Mouse (Mus musculus): Measurements from ENCODE around the gene Stx8.

Gene Stx8

GRCm38 (mm10) chr11:68216041-68216440 is 250.0 kb downstream of the Stx8 start:
- no peak for DNase-seq (ENCODE audit: extremely low read depth, low read depth, low spot score)

DNA sequence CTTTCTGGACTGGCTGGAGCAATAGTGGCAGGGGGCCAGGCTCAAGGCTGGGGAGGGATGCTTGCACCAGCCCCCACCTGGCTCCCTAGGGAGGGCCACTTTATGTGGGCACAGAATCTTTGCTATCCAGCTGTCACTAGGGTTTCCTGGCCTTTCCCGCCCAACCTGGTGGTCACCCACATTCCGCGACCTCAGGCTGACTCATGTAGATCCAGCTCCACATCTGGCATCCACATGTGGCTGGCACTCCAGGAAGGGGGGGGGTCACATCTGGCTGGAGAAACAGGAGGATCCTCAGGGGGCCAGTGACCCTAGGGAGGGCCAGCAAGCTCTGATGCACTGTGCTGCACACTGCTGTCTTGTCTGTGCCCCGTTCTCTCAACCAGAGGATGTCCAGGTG is 254.7 kb downstream of the Stx8 start:
- DNase-seq (ENCODE audit: extremely low read depth, low read depth, low spot score): no peak

GRCm38 (mm10) chr11:68222209-68222608 is 256.2 kb downstream of the Stx8 start:
- DNase-seq (ENCODE audit: extremely low read depth, low read depth, low spot score): no peak

DNA sequence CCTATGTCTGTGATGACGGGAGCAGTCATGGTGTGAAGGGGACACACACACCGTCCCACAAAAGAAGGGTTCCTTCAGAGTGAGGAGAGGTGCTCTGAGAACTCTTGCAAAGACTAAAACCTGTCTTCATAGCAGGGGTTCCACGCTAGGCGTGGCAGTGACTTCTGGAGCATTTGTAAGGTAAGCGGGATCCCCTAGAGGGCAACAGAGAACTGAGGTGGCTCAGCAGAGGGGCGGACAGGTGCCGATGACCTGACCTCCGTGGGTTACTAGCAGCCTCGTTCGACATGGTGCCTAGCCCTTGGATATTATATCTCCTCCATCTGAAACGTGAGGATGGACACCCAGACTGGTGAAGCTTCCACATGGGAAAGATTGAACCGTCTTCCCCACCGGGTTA is 257.1 kb downstream of the Stx8 start:
- DNase-seq (ENCODE audit: extremely low read depth, low read depth, low spot score): no peak

GRCm38 (mm10) chr11:68226654-68227057 is 260.7 kb downstream of the Stx8 start:
- DNase-seq (ENCODE audit: extremely low read depth, low read depth, low spot score): no peak

DNA sequence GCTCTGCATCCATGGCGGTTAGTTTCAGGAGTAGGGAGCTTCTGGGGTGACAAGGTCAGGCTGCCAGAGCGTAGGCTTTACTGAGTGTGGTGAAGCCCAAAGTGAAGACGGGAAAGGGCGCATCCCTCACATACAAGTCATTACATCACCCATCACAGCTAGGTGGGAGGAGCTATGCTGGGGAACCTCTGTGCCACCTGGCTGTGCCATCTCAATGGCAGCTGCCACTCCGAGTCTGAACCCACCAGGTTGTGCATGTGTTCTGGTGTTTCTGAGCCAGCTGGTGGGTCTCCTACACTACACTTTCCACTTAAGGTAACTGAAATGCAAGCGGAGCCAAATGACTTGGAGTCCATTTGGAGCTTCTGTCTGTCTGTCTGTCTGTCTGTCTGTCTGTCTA is 261.8 kb downstream of the Stx8 start:
- no peak for DNase-seq (ENCODE audit: extremely low read depth, low read depth, low spot score)

- no peak for DNase-seq (ENCODE audit: extremely low read depth, low read depth, low spot score)
Observed at GRCm38 (mm10) chr11:68228941-68229665, 263.1 kb downstream of the Stx8 start.

GRCm38 (mm10) chr11:68231558-68231957 is 265.6 kb downstream of the Stx8 start:
- DNase-seq (ENCODE audit: extremely low read depth, low read depth, low spot score): no peak

DNA sequence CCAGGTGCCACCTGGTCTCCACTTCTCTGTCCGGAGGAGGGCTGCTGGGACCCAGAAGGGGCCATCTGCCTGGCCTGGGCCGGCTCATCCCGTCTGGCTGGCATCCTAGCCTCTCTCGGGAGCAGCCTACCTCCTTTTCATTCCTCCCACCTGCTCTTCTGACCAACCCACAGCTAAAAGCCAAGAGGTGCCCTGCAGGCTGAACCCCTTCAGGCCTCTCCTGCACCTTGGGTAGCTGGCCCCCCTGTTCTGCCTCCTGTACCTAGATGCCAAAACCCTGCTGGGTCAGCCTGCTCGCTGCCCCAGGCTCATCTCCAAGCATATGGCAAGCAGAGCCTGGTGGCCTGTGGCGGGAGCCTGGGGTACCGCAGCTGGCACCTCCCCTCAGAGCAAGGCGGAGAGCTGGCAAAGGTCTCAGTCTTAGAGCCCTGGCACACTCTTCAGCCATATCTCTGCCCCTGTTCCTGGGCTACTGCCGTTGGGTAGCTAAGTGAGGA is 267.5 kb downstream of the Stx8 start:
- no peak for DNase-seq (ENCODE audit: extremely low read depth, low read depth, low spot score)

DNA sequence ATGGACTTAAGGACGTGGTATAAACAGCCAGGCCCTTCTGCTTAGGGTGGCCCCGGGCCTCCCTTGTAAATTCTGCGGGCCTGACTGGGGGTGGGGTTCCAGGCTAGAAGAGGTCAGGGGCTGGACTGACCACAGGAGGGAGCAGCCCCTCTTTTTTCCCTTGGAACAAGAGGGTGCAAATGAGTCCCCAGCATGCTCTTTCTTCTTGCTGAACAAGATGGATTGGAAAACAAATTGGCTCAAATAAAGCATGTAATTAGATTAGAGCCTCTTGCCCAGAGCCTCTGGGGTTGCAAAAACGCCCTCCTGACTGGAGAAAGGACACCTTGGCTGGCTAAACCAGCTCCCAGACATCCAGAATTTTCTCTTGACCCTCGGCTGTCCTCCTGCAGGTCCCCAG is 273.8 kb downstream of the Stx8 start:
- DNase-seq (ENCODE audit: extremely low read depth, low read depth, low spot score): no peak

DNA sequence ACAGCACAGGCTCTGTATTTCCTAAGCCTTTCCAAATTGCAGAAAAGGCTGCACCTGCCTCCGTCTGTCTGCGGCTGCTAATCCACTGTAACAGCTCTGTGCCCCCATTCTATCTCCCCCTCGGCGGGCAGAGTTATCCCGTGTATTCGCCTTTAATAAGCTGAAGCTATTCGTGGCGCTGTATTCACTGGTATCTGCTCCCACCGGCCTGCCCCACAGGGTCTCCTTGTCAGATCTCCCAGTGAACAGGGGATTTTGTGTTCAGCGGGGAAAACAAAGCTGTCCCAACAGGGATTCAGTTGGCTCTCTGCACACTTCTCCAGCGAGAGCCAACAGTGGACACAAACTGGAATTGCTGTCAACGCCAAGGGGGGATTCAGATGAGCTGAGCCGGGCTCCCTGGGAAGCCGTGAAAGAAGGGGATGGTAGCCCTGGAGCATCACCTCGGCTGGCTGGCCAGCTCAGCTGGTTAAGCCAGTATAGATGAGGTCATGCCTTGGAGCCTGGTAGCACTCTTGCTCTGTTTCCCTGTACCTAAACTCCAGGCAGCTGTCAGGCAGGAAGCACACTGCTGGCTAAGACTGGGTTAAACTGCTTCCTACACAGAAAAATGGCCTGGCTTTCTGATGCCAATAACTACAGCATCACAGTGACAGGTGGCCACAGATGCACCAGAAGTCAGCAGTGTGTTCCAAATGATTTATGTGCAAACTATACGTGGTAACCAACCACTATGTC is 278.4 kb downstream of the Stx8 start:
- DNase-seq (ENCODE audit: extremely low read depth, low read depth, low spot score): no peak

DNA sequence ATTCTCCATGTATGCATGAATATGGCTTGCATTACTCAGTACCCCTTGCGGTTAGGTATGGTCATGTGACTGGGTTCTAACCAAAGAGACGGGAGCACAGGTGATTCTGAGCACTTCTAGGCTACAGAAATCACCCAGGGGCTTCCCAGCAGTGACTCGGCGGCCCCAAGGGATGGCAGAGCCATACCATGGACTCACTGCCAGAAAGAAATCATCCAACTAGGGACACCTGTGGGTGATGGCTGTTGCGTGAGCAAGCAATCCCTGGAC is 278.9 kb downstream of the Stx8 start:
- DNase-seq (ENCODE audit: extremely low read depth, low read depth, low spot score): no peak

DNA sequence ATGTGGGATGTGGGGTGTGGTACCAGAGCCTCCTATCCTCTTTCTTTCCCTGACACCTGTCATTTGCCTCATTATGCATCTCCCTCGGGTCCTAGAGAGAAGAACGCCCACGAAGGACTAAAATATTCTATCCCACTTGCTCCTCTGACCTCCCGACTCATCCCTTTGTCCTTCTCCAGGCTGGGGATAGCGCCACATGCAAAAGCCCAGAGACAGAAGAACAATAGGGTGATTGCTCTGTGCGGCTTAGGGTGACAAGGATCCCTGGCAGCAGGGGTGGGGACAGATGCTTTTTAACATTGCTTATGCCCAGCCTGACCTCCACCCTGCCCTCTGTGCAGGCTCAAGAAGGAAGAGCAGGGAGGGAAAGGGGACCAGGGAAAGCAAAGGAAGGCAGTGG is 281.9 kb downstream of the Stx8 start:
- DNase-seq (ENCODE audit: extremely low read depth, low read depth, low spot score): no peak

GRCm38 (mm10) chr11:68250106-68250505 is 284.1 kb downstream of the Stx8 start:
- no peak for DNase-seq (ENCODE audit: extremely low read depth, low read depth, low spot score)

- DNase-seq (ENCODE audit: extremely low read depth, low read depth, low spot score): no peak
Observed at GRCm38 (mm10) chr11:68253531-68253930, 287.5 kb downstream of the Stx8 start.

All from fat pad, adult 2 months (tissue).